Mouse (Mus musculus) cerebellum, adult 18-20 months (tissue): ENCODE data around the gene Mindy4.

Source experiments
- DNase-seq, 2 experiments: peaks; one replicate each; pipeline ENCODE4 v3.0.0; 2021

Gene Mindy4

DNA sequence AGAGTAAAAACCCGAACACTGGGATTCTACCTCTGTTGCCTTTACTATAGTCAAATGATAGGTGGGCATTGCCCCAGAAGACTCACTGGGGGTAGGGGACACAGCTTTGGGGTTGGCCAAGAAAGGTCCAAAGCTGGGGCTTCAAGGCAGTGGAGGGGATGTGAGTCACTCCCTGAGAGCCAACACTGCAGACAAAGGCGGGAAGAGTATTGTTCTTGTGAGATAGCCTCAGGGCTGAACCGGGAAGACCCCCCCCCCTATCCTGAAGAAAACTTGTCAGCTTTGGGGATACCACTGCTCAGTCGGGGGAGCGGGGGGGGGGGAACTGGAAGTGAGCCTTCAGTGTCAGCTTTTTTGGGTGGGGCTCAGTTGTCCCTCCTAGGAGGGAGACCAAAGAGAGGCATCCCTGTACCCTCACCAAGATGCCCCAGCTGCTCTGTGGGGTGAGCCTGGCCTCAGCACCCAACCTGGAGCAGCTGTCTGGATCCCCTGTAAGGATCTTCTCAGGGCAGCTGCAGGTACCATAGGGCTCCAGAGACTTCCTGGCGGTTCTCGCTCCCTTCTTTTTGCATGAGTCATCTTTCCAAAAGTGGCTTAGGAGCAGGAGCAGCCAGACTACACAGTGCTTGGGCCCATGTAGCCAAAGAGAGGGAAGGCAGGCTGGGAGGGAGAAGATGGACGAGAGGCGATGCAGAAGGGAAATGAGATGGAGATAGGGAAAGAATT lies 141.3 kb downstream of the Mindy4 start:
- no peak for DNase-seq

- DNase-seq, result no peak
These were observed 142.1 kb downstream of the Mindy4 start for GRCm38 (mm10) chr6:55345264-55345663.

DNA sequence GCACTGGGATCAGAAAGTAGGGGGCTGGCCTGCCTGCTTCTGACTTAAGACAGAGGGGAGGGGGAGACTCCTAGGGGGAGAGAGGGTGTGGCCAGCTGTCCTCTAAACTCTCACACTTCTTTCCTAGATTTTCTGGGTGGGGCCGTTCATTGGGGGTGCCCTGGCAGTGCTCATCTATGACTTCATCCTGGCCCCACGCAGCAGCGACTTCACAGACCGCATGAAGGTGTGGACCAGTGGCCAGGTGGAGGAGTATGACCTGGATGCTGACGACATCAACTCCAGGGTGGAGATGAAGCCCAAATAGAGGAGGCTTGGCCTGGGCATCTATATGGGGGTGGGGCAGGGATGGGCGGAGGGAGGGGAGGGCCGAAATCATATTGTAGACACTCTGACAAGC lies 143.3 kb downstream of the Mindy4 start:
- no peak for DNase-seq

DNA sequence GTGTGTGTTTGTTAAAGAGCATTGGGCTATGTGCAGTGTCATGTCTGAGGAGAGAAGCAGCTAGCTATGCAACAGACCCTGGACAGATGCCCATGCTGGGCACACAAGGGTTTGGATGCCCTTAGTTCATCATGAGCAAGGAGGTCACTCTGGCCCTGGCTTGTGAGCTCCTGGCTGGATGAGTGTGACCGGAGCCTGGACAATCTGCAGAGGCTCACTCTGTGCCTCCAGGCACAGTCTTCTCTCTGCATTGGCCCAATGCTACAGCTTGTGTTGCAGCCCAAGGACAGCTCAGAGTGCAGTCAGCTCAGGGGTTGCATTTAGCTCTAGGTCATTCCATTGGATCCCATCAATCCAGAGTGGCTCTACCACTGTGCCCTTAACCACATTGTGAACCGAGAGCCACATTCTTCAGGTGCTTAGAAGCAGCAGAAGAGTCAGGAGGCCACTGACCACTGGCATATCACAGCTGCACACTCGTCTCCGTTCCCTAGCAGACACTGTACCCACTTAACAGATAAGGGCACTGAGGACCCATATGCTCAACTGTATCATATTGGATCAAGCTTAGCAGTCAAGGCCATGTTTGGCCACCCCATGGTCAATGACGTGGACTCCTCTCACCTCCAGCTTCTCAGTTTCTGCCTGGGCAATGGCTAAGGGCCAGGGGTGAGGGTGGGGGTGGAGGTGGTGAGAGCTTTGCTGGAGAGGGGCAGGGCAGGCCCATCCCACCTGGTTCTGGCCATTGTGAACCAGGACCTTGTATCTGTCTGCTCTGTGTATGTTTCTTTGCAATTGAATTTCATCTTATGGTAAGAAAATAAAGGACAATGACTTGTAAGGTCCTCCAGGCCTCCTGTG lies 144.8 kb downstream of the Mindy4 start:
- DNase-seq, result no peak

DNA sequence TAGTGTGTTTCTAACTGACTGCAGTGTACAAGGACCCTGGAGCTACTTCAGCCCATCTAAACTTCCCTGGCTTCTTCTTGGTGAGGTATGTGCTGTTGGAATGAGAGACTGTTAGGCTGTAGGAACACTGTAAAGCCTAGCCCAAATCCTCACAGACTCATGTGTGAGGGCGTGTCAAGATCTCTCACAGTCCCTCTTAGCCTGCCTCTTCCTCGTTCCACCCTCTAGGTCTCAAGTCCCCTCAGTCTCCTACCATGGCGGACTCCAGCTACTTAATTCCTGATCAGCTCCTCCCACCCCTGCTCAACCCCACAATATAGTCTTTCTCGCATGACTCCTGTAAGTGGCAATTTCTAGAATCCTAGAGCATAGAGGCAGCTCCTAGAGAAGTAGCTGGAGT lies 146.0 kb downstream of the Mindy4 start:
- no peak for DNase-seq

GRCm38 (mm10) chr6:55350383-55350952 lies 147.3 kb downstream of the Mindy4 start:
- no peak for DNase-seq

GRCm38 (mm10) chr6:55351712-55352111 lies 148.5 kb downstream of the Mindy4 start:
- DNase-seq, result no peak

DNA sequence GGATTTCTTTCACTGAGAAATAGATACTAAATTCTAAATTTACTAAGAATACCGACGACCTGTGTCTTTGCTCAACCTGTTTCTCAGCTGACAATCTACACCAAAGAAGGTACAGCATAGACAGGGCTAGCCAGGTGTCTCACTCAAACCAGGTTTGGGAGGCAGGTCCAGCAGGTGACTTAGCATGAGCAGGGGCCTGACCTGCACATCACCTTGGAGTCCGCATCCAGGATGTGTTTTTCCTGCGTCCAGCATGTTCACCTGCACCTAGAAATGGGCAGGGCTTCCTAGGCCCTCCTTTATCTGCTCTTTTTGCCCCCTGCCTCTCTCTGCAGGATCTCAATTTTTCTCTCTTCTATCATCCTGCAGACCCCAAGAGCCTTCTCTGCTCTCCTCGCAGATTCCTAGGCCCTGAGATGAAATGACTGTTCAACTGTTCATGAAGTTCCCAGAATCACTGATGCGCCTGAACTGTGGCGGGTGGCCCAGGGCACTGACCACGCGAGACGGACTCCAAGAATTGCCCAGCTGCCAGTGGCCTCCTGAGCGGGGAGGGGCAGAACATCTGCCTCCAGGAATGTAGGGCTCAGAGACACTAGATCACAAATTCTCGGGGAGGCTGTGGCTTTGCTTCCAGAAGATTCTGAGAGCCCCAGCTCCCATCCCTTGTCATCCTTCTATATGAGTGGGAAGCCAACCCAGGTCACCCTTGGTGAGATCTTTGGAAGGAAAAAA lies 150.7 kb downstream of the Mindy4 start:
- no peak for DNase-seq

- DNase-seq, result no peak
These were observed 151.4 kb downstream of the Mindy4 start for GRCm38 (mm10) chr6:55354456-55355117.

GRCm38 (mm10) chr6:55355575-55355974 lies 152.4 kb downstream of the Mindy4 start:
- no peak for DNase-seq

- no peak for DNase-seq
These were observed 153.0 kb downstream of the Mindy4 start for GRCm38 (mm10) chr6:55356017-55356703.

GRCm38 (mm10) chr6:55356976-55357635 lies 153.9 kb downstream of the Mindy4 start:
- no peak for DNase-seq

DNA sequence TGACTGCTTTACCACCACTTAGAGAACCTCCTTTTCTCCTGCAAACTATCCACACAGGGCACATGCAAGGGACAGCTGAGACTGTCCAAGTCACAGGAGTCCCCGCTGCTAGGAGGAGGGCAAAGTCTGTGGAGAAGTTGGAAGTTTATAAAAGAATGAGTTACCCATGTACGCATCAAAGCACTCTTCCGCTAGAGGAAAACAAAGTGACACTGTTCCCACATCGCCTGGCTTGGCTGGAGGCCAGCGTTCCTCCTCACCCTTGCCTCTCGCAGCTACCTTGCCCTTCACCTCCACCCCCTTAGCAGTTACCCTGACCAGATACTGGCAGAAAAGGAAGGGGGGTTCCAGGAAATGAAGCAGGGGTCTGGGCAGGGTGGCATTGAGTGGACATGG lies 154.5 kb downstream of the Mindy4 start:
- DNase-seq, result no peak

GRCm38 (mm10) chr6:55358731-55359143 lies 155.6 kb downstream of the Mindy4 start:
- DNase-seq, result peak in 1 of 2 experiments; percentile 23

DNA sequence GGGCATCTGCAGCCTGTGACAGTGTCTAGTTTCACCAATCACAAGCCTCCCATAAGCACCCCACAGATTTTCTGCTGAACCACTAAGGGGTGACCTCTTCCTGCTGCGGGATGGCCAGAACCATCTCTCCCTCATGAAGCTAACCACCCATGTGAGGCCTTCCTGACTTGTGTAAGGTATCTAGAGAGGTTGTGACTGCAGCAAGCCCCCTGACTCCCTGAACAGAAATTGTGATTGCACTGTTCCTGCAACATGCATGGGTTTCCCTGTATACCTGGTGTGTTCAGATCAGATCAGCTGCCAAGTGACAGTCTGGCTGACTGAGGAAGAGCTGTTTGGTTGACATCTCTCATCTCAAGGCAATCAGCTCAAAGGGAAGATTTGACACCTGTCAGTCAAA lies 159.5 kb downstream of the Mindy4 start:
- DNase-seq, result no peak

- no peak for DNase-seq
These were observed 163.9 kb downstream of the Mindy4 start for GRCm38 (mm10) chr6:55367126-55367525.
